Mouse (Mus musculus) retina, adult 2 months (tissue): ENCODE results near the gene Gm10401.

Experiments
- DNase-seq: peaks from one replicate; pipeline ENCODE4 v3.0.0-alpha.2; 2012; ENCODE audit warnings: low read depth, low spot score

Gene Gm10401

GRCm38 (mm10) chr5:115098195-115098594, at the start of gene Gm10401:
Gene Gm10401, minus strand, starts transcription at chr5:115098295.
- DNase-seq, result no peak

GRCm38 (mm10) chr5:115147388-115147787, 49.3 kb upstream of the Gm10401 start:
- no peak for DNase-seq

- no peak for DNase-seq
Measured at GRCm38 (mm10) chr5:115146747-115147130, 48.6 kb upstream of the Gm10401 start.

GRCm38 (mm10) chr5:115145976-115146746, 48.1 kb upstream of the Gm10401 start:
- DNase-seq, result no peak

- no peak for DNase-seq
Measured at GRCm38 (mm10) chr5:115145253-115145968, 47.3 kb upstream of the Gm10401 start.

GRCm38 (mm10) chr5:115144471-115144870, 46.4 kb upstream of the Gm10401 start:
- no peak for DNase-seq

- no peak for DNase-seq
Measured at GRCm38 (mm10) chr5:115143552-115143951, 45.5 kb upstream of the Gm10401 start.

- no peak for DNase-seq
Measured at GRCm38 (mm10) chr5:115142166-115142697, 44.1 kb upstream of the Gm10401 start.

- no peak for DNase-seq
Measured at GRCm38 (mm10) chr5:115140726-115141125, 42.6 kb upstream of the Gm10401 start.

- no peak for DNase-seq
Measured at GRCm38 (mm10) chr5:115139124-115139523, 41.0 kb upstream of the Gm10401 start.

- DNase-seq, result peak; percentile 76
Measured at GRCm38 (mm10) chr5:115134234-115135165, 36.4 kb upstream of the Gm10401 start, which contains the start of gene Unc119b. Gene Unc119b, minus strand, starts transcription at chr5:115134975.

GRCm38 (mm10) chr5:115133358-115134066, 35.4 kb upstream of the Gm10401 start:
- no peak for DNase-seq

- no peak for DNase-seq
Measured at GRCm38 (mm10) chr5:115132465-115132864, 34.4 kb upstream of the Gm10401 start.

GRCm38 (mm10) chr5:115129328-115129727, 31.2 kb upstream of the Gm10401 start:
- DNase-seq, result no peak

- DNase-seq, result no peak
Measured at GRCm38 (mm10) chr5:115127421-115128179, 29.5 kb upstream of the Gm10401 start.

GRCm38 (mm10) chr5:115126578-115127312, 28.6 kb upstream of the Gm10401 start:
- DNase-seq, result no peak

GRCm38 (mm10) chr5:115125211-115125871, 27.2 kb upstream of the Gm10401 start:
- DNase-seq, result no peak

- no peak for DNase-seq
Measured at GRCm38 (mm10) chr5:115124690-115125089, 26.6 kb upstream of the Gm10401 start.

- no peak for DNase-seq
Measured at GRCm38 (mm10) chr5:115120978-115121377, 22.9 kb upstream of the Gm10401 start.
